Mouse (Mus musculus): ENCODE results near the gene Jup. TPM values are rescaled to one million over a fixed set of nuclear protein-coding genes. Genes with fewer than 3 reads are reported as not detected.

Gene Jup
- polyA plus RNA-seq, 1 experiment from 2014 or later: 231 TPM

- ATAC-seq: no peak
- 86% methylated on average over 3 of the region's 3 CpGs for WGBS
- Histone ChIP-seq H3K4me1 (ENCODE audit: insufficient read depth, low read depth, low read length) (peaks cover 12% of the 10 kb centered on the region; the same call in 1 of the 2 replicates), H3K4me3 (ENCODE audit: low read depth, low read length) (no peak overlapping the region), H3K27ac (ENCODE audit: low read length) (peak overlapping the region; percentile 85; the same call in 1 of the 2 replicates), H3K9ac (replicated peaks; ENCODE audit: low read depth) (no peak overlapping the region), H3K36me3 (ENCODE audit: insufficient read depth, low read length) (peaks cover 5% of the 10 kb centered on the region; the same call in 1 of the 2 replicates), H3K4me2 (replicated peaks; ENCODE audit: low read depth, low read length) (no peak overlapping the region), H3K27me3 (replicated peaks; ENCODE audit: insufficient read depth, low read length) (no peaks in the 10 kb centered on the region), H3K9me3 (ENCODE audit: low read length) (no peaks in the 10 kb centered on the region)
- DNase-seq (ENCODE audit: low spot score): no peak
- TF ChIP-seq CTCF (IDR thresholded peaks at IDR 0.05): no peak
- no peak for TF ChIP-seq EP300 (IDR thresholded peaks at IDR 0.05)
These were observed 7.0 kb upstream of the Jup start for GRCm38 (mm10) chr11:100404456-100405074.

GRCm38 (mm10) chr11:100403445-100404134 lies 6.0 kb upstream of the Jup start:
- no peak overlapping the region for H3K4me2 ChIP-seq (replicated peaks; ENCODE audit: low read depth, low read length)
- no peak overlapping the region for H3K9ac ChIP-seq (replicated peaks; ENCODE audit: low read depth)
- TF ChIP-seq CTCF (IDR thresholded peaks at IDR 0.05) (no peak), EP300 (IDR thresholded peaks at IDR 0.05) (no peak)
- no peaks in the 10 kb centered on the region for H3K27me3 ChIP-seq (replicated peaks; ENCODE audit: insufficient read depth, low read length)
- peak; percentile 69 for DNase-seq (ENCODE audit: low spot score)
- H3K36me3 ChIP-seq (ENCODE audit: insufficient read depth, low read length): peaks cover under 1% of the 10 kb centered on the region; the same call in 1 of the 2 replicates
- no peaks in the 10 kb centered on the region for H3K9me3 ChIP-seq (ENCODE audit: low read length)
- peak overlapping the region; percentile 85 for H3K27ac ChIP-seq (ENCODE audit: low read length)
- ATAC-seq: peak; percentile 56
- H3K4me1 ChIP-seq (ENCODE audit: insufficient read depth, low read depth, low read length): peaks cover 12% of the 10 kb centered on the region; the same call in 1 of the 2 replicates
- no peak overlapping the region for H3K4me3 ChIP-seq (ENCODE audit: low read depth, low read length)
- WGBS: 30% methylated on average over 10 of the region's 10 CpGs

GRCm38 (mm10) chr11:100402682-100403081 lies 5.1 kb upstream of the Jup start:
- Histone ChIP-seq H3K4me2 (replicated peaks; ENCODE audit: low read depth, low read length) (no peak overlapping the region), H3K9me3 (ENCODE audit: low read length) (no peaks in the 10 kb centered on the region), H3K27me3 (replicated peaks; ENCODE audit: insufficient read depth, low read length) (no peaks in the 10 kb centered on the region), H3K4me1 (ENCODE audit: insufficient read depth, low read depth, low read length) (peaks cover 15% of the 10 kb centered on the region; the same call in 1 of the 2 replicates), H3K9ac (replicated peaks; ENCODE audit: low read depth) (no peak overlapping the region), H3K4me3 (ENCODE audit: low read depth, low read length) (no peak overlapping the region), H3K36me3 (ENCODE audit: insufficient read depth, low read length) (no peaks in the 10 kb centered on the region), H3K27ac (ENCODE audit: low read length) (peak overlapping the region; percentile 85)
- DNase-seq (ENCODE audit: low spot score): peak; percentile 83
- WGBS: 60% methylated on average over 1 of the region's 2 CpGs
- no peak for TF ChIP-seq CTCF (IDR thresholded peaks at IDR 0.05)
- 0 out of 2 replicates have a peak, but pooled peaks have one; percentile 6 for TF ChIP-seq EP300 (IDR thresholded peaks at IDR 0.05)
- peak; percentile 43 for ATAC-seq

GRCm38 (mm10) chr11:100402240-100402639 lies 4.7 kb upstream of the Jup start:
- no peak overlapping the region for H3K9ac ChIP-seq (replicated peaks; ENCODE audit: low read depth)
- H3K4me3 ChIP-seq (ENCODE audit: low read depth, low read length): no peak overlapping the region
- DNase-seq (ENCODE audit: low spot score) (peak; percentile 40), ATAC-seq (no peak)
- no peak overlapping the region for H3K4me2 ChIP-seq (replicated peaks; ENCODE audit: low read depth, low read length)
- peaks cover 15% of the 10 kb centered on the region; the same call in 1 of the 2 replicates for H3K4me1 ChIP-seq (ENCODE audit: insufficient read depth, low read depth, low read length)
- no peaks in the 10 kb centered on the region for H3K9me3 ChIP-seq (ENCODE audit: low read length)
- WGBS: 28% methylated on average over 6 of the region's 6 CpGs
- H3K27me3 ChIP-seq (replicated peaks; ENCODE audit: insufficient read depth, low read length): no peaks in the 10 kb centered on the region
- no peaks in the 10 kb centered on the region for H3K36me3 ChIP-seq (ENCODE audit: insufficient read depth, low read length)
- no peak for TF ChIP-seq CTCF (IDR thresholded peaks at IDR 0.05)
- no peak for TF ChIP-seq EP300 (IDR thresholded peaks at IDR 0.05)
- peak overlapping the region; percentile 85 for H3K27ac ChIP-seq (ENCODE audit: low read length)

GRCm38 (mm10) chr11:100400842-100401241 lies 3.3 kb upstream of the Jup start:
- Histone ChIP-seq H3K4me2 (replicated peaks; ENCODE audit: low read depth, low read length) (no peak overlapping the region), H3K9me3 (ENCODE audit: low read length) (no peaks in the 10 kb centered on the region), H3K27ac (ENCODE audit: low read length) (no peak overlapping the region), H3K27me3 (replicated peaks; ENCODE audit: insufficient read depth, low read length) (no peaks in the 10 kb centered on the region), H3K9ac (replicated peaks; ENCODE audit: low read depth) (no peak overlapping the region), H3K4me1 (ENCODE audit: insufficient read depth, low read depth, low read length) (peaks cover 15% of the 10 kb centered on the region; the same call in 1 of the 2 replicates), H3K4me3 (ENCODE audit: low read depth, low read length) (no peak overlapping the region), H3K36me3 (ENCODE audit: insufficient read depth, low read length) (no peaks in the 10 kb centered on the region)
- no peak for TF ChIP-seq EP300 (IDR thresholded peaks at IDR 0.05)
- TF ChIP-seq CTCF (IDR thresholded peaks at IDR 0.05): no peak
- 72% methylated on average over 6 of the region's 6 CpGs for WGBS
- ATAC-seq: no peak
- DNase-seq (ENCODE audit: low spot score): no peak

GRCm38 (mm10) chr11:100399727-100400538 lies 2.4 kb upstream of the Jup start:
- Histone ChIP-seq H3K27me3 (replicated peaks; ENCODE audit: insufficient read depth, low read length) (no peaks in the 10 kb centered on the region), H3K36me3 (ENCODE audit: insufficient read depth, low read length) (no peaks in the 10 kb centered on the region), H3K9ac (replicated peaks; ENCODE audit: low read depth) (no peak overlapping the region), H3K9me3 (ENCODE audit: low read length) (no peaks in the 10 kb centered on the region), H3K4me3 (ENCODE audit: low read depth, low read length) (no peak overlapping the region), H3K27ac (ENCODE audit: low read length) (peak overlapping the region; percentile 38; the same call in 1 of the 2 replicates), H3K4me1 (ENCODE audit: insufficient read depth, low read depth, low read length) (peaks cover 24% of the 10 kb centered on the region), H3K4me2 (replicated peaks; ENCODE audit: low read depth, low read length) (no peak overlapping the region)
- 58% methylated on average over 12 of the region's 12 CpGs for WGBS
- no peak for ATAC-seq
- TF ChIP-seq EP300 (IDR thresholded peaks at IDR 0.05): no peak
- TF ChIP-seq CTCF (IDR thresholded peaks at IDR 0.05): no peak
- DNase-seq (ENCODE audit: low spot score): no peak
